9 mouse cellular contexts compared by ENCODE assay signal in the genomic region with DNA sequence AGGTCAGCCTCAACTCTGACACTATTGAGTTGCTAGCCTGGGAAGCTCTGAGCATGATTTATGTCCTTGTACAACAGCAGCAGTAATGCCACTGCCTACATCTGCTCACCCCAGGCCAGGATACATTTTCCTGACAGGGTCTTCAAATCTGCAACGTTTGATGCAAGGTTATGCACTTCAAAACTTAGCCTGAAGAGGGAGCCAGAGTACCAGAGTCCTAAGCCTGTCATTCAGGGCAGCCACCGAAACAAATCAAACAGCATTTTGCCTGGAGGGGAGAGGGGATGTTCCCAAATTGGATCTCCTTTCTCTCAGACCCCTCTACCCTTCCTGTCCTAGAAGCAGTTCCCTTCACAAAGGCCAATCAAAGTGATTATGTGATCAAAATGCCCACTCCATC. TPM values are rescaled to one million over a fixed set of nuclear protein-coding genes. Genes with fewer than 3 reads are reported as not detected.
DNase-seq lines count a peak whose midpoint lies in the region; ATAC-seq and TF ChIP-seq lines count a peak whose summit lies in the region.
"Had no signal": no experiment of that assay in that cellular context is flagged by ENCODE, and none has a peak within 500 bp of the region (broad histone marks: within the 10 kb centered on the region; RNA-seq: fewer than 3 reads in every experiment).

No protein-coding gene starts in this region.

- no peak overlapping the region for H3K4me3 ChIP-seq in forebrain, embryonic 13.5 days
- H3K4me3 ChIP-seq in forebrain, embryonic 12.5 days (replicated peaks): no peak overlapping the region
- H3K4me3 ChIP-seq in testis, adult 2 months (ENCODE audit: control insufficient read depth, low read depth, low read length): no peak overlapping the region

- 0 out of 2 replicates have a peak, but pooled peaks have one; percentile 45 for ATAC-seq in forebrain, embryonic 13.5 days
- no peak; the same call in 1 of the 2 replicates for ATAC-seq in forebrain, embryonic 12.5 days (ENCODE audit: low FRiP score)
- ATAC-seq in hematopoietic stem cell, adult 5-6 weeks (replicated peaks in 1 of 2; ENCODE audit: insufficient read depth in 1 of 2, low FRiP score in 2 of 2, low TSS enrichment in 1 of 2, low read depth in 1 of 2, poor library complexity in 2 of 2, severe bottlenecking in 2 of 2): peak; percentile 71 to 74

- H3K9me3 ChIP-seq in forebrain, embryonic 13.5 days (replicated peaks): no peaks in the 10 kb centered on the region
- no peaks in the 10 kb centered on the region for H3K9me3 ChIP-seq in forebrain, embryonic 12.5 days

- H3K27ac ChIP-seq in forebrain, embryonic 13.5 days: no peak overlapping the region
- H3K27ac ChIP-seq in forebrain, embryonic 12.5 days: no peak overlapping the region
- no peak overlapping the region for H3K27ac ChIP-seq in testis, adult 2 months (ENCODE audit: control insufficient read depth, insufficient read depth, low read depth, low read length)

- no peak overlapping the region for H3K9ac ChIP-seq in forebrain, embryonic 13.5 days
- H3K9ac ChIP-seq in forebrain, embryonic 12.5 days: no peak overlapping the region

- no peaks in the 10 kb centered on the region for H3K4me1 ChIP-seq in forebrain, embryonic 13.5 days
- no peaks in the 10 kb centered on the region for H3K4me1 ChIP-seq in forebrain, embryonic 12.5 days
- no peaks in the 10 kb centered on the region for H3K4me1 ChIP-seq in testis, adult 2 months (ENCODE audit: control insufficient read depth, insufficient read depth, low read length)

- no peak overlapping the region for H3K4me2 ChIP-seq in forebrain, embryonic 13.5 days
- no peak overlapping the region for H3K4me2 ChIP-seq in forebrain, embryonic 12.5 days

- DNase-seq in testis, postnatal 14 days (ENCODE audit: low spot score): no peak
- peak; percentile 32 for DNase-seq in lung, postnatal 10 days
- DNase-seq in telencephalon, adult 2 months (ENCODE audit: low read depth, low spot score): peak; percentile 10
- no peak for DNase-seq in c-Kit-positive CD71-positive TER-119-positive erythroid progenitor cells, embryonic 14.5 days (ENCODE audit: low spot score)

- 4% methylated on average over 2 of the region's 2 CpGs for WGBS in forebrain, embryonic 13.5 days
- 8% methylated on average over 2 of the region's 2 CpGs for WGBS in forebrain, embryonic 12.5 days

- TF ChIP-seq CTCF in testis, adult 2 months (IDR thresholded peaks at IDR 0.05; ENCODE audit: control insufficient read depth, insufficient read depth, insufficient replicate concordance, low read depth, low read length): peak; percentile 18; the same call in 1 of the 2 replicates

- H3K27me3 ChIP-seq in forebrain, embryonic 13.5 days: no peaks in the 10 kb centered on the region
- H3K27me3 ChIP-seq in forebrain, embryonic 12.5 days: no peaks in the 10 kb centered on the region
- H3K27me3 ChIP-seq in testis, adult 2 months (ENCODE audit: control insufficient read depth, insufficient read depth, low read length): no peaks in the 10 kb centered on the region

- no peak for TF ChIP-seq POLR2A in testis, adult 2 months (IDR thresholded peaks at IDR 0.05; ENCODE audit: control insufficient read depth, low read depth, low read length)

- no peaks in the 10 kb centered on the region for H3K36me3 ChIP-seq in forebrain, embryonic 13.5 days (ENCODE audit: poor library complexity, severe bottlenecking)
- no peaks in the 10 kb centered on the region for H3K36me3 ChIP-seq in forebrain, embryonic 12.5 days (replicated peaks)
- H3K36me3 ChIP-seq in testis, adult 2 months (ENCODE audit: control insufficient read depth, insufficient read depth, low read length): no peaks in the 10 kb centered on the region

RNA-seq across cellular contexts. Expression of gene Crnn, which starts 30.1 kb away (rescaled TPM):
- polyA plus RNA-seq in forebrain, embryonic 13.5 days (2015; fragmentation: Nextera tagmentation; extraction: Ambion mirVana): not detected in 2 replicates
- polyA plus RNA-seq in forebrain, embryonic 12.5 days (2016; fragmentation: Nextera tagmentation; extraction: Ambion mirVana): not detected in 2 replicates
- polyA plus RNA-seq in testis, adult 2 months (2012; rRNA removed): not detected in 2 replicates
- total RNA-seq in hematopoietic stem cell, adult 5-6 weeks (2017): not detected in 2 replicates
- polyA plus RNA-seq: lung, embryonic 16.5 days had no signal

RNA-seq across cellular contexts. Expression of gene Gm4858, which starts 45.9 kb away (rescaled TPM):
- not detected in 2 replicates for polyA plus RNA-seq in forebrain, embryonic 13.5 days (2015; fragmentation: Nextera tagmentation; extraction: Ambion mirVana)
- polyA plus RNA-seq in forebrain, embryonic 12.5 days (2016; fragmentation: Nextera tagmentation; extraction: Ambion mirVana): not detected in 2 replicates
- polyA plus RNA-seq in testis, adult 2 months (2012; rRNA removed): not detected in 2 replicates
- not detected in 2 replicates for total RNA-seq in hematopoietic stem cell, adult 5-6 weeks (2017)
- polyA plus RNA-seq: lung, embryonic 16.5 days had no signal

Comparison
In these comparisons a context has a peak if more than half of its experiments do, and no peak if none do; other contexts are left out.
1. DNase-seq: peak in lung, postnatal 10 days (single experiment) and telencephalon, adult 2 months (single experiment); none in testis, postnatal 14 days (single experiment) and c-Kit-positive CD71-positive TER-119-positive erythroid progenitor cells, embryonic 14.5 days (single experiment).